In genomic region chr2:180779226-180780104, GRCm38 (mm10) we compare ENCODE assay signal across 9 mouse cellular contexts. TPM values are rescaled to one million over a fixed set of nuclear protein-coding genes. Genes with fewer than 3 reads are reported as not detected.
A peak's percentile ranks its signal among the peaks of the same experiment; 100 is the strongest.
DNase-seq lines count a peak whose midpoint lies in the region; ATAC-seq and TF ChIP-seq lines count a peak whose summit lies in the region.
"Had no signal": no experiment of that assay in that cellular context is flagged by ENCODE, and none has a peak within 500 bp of the region (broad histone marks: within the 10 kb centered on the region; RNA-seq: fewer than 3 reads in every experiment).

No protein-coding gene starts in this region.

- TF ChIP-seq POLR2A in cerebellum, adult 2 months (IDR thresholded peaks at IDR 0.05; ENCODE audit: borderline replicate concordance, insufficient read depth, low read length): no peak

- H3K4me1 ChIP-seq in cerebellum, adult 2 months (ENCODE audit: control insufficient read depth, insufficient read depth, low read length): no peaks in the 10 kb centered on the region
- H3K4me1 ChIP-seq: liver, embryonic 13.5 days had no signal

- intact Hi-C loops in heart, postnatal 14 days (cut with DNase I): loop anchor here (2.0 kb wide), 3 partner anchors 35 to 305 kb away; partner anchors contain the start of gene Mrgbp

- ATAC-seq in cerebellum, adult (ENCODE audit: insufficient number of reproducible peaks, low FRiP score, low TSS enrichment): no peak; the same call in 1 of the 2 replicates
- ATAC-seq in megakaryocyte progenitor cell, adult 5-6 weeks (replicated peaks; ENCODE audit: poor library complexity): peak; percentile 95

- H3K27ac ChIP-seq in cerebellum, adult 2 months (ENCODE audit: insufficient read depth, low read length): no peak overlapping the region
- H3K27ac ChIP-seq: liver, embryonic 13.5 days had no signal

- TF ChIP-seq CTCF in cerebellum, adult 2 months (IDR thresholded peaks at IDR 0.05; ENCODE audit: borderline replicate concordance, insufficient read depth, low read depth, low read length): peak; percentile 97

- DNase-seq in cerebellum, adult 2 months: peak; percentile 51 to 66
- DNase-seq in adipocyte (ENCODE audit: low spot score): peak; percentile 70
- DNase-seq in embryo, embryonic 9.5 days (ENCODE audit: extremely low spot score): peak; percentile 58
- peak; percentile 43 to 73 for DNase-seq in heart, postnatal 14 days
- DNase-seq in layer of hippocampus, postnatal 10 days (ENCODE audit: low spot score in 2 of 2): peak; percentile 76 to 81
- DNase-seq in right cerebral cortex, postnatal 25 days: peak; percentile 55
- DNase-seq: liver, embryonic 13.5 days had no signal

- H3K27me3 ChIP-seq in cerebellum, adult 2 months (ENCODE audit: control insufficient read depth, insufficient read depth, low read length): peaks cover 4% of the 10 kb centered on the region; the same call in 1 of the 2 replicates

- H3K4me3 ChIP-seq in cerebellum, adult 2 months (replicated peaks; ENCODE audit: insufficient read depth, low read depth, low read length): no peak overlapping the region
- H3K4me3 ChIP-seq: liver, embryonic 13.5 days had no signal

- WGBS in cerebellum, adult 2 months: 20% methylated on average over 12 of the region's 12 CpGs

RNA-seq across cellular contexts. Expression of gene Bhlhe23, which starts 2.8 kb away (rescaled TPM):
- 0.06 TPM in 1 of 2 replicates, not detected in the other for polyA plus RNA-seq in cerebellum, adult 2 months (2012; rRNA removed)
- not detected for total RNA-seq in heart, postnatal 14 days (2021)
- under 1 TPM in 1 of 2 experiments, not detected in 1; 0.14 TPM for total RNA-seq in layer of hippocampus, postnatal 10 days (2021)
- not detected in 2 replicates for total RNA-seq in megakaryocyte progenitor cell, adult 5-6 weeks (2015)
- total RNA-seq in megakaryocyte progenitor cell, adult 5-6 weeks (2017): not detected in 2 replicates
- polyA plus RNA-seq: liver, embryonic 13.5 days had no signal

RNA-seq across cellular contexts. Expression of gene Slc17a9, which starts 54.4 kb away (rescaled TPM):
- polyA plus RNA-seq in cerebellum, adult 2 months (2012; rRNA removed): 0.70 and 1.2 TPM in 2 replicates
- under 1 TPM; 0.34 to 0.57 TPM for total RNA-seq in heart, postnatal 14 days (2021)
- total RNA-seq in layer of hippocampus, postnatal 10 days (2021): under 1 TPM; 0.47 to 0.53 TPM
- 16.6 and 17.4 TPM in 2 replicates for total RNA-seq in megakaryocyte progenitor cell, adult 5-6 weeks (2015)
- total RNA-seq in megakaryocyte progenitor cell, adult 5-6 weeks (2017): 8.0 and 8.4 TPM in 2 replicates

Comparison
In these comparisons a context has a peak if more than half of its experiments do, and no peak if none do; other contexts are left out.
1. RNA of gene Slc17a9, which starts 54.4 kb away (total RNA-seq): 8.0 to 17.4 TPM in megakaryocyte progenitor cell, adult 5-6 weeks; 0.34 to 0.57 TPM in heart, postnatal 14 days and 0.47 to 0.53 TPM in layer of hippocampus, postnatal 10 days; every median in the first group is over 4 times any median in the second.
2. Peak in every context shown above with its lines, with median percentiles within 50 percentile points of each other: DNase-seq.